Mouse (Mus musculus) kidney, adult 9 months (tissue): ENCODE results near the gene Eif4g3.
"Not testable (repeated sequence)": the region's sequence is repeated elsewhere in the genome, so short reads cannot be mapped to it uniquely, and the experiment has no call there.

Source experiments
- DNase-seq: peaks from one replicate; pipeline ENCODE4 v3.0.0; 2022

Eif4g3 gene

DNA sequence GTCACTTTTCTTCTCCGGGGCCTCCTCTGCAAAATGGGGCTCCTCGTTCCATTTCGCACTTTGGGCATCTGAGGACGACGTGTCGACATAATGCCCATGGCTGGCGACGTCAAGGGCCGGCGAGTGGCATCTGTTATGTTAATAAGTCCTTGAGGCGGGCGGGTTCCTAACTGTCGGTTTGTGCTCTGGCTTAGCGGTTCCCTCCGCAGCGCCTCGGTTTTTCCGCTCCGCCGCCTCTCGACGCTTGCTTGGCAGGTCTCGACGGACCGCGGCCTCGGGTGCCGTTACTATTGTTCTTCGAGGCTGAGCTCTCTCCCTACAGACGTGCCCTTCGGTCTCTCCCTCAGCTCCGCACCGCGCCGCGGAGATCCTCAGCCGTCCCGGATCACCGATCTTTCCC is at the start of gene Eif4g3:
Eif4g3 (plus strand) TSS at position 133 of the 400 bp plus-strand sequence.
- no peak for DNase-seq

DNA sequence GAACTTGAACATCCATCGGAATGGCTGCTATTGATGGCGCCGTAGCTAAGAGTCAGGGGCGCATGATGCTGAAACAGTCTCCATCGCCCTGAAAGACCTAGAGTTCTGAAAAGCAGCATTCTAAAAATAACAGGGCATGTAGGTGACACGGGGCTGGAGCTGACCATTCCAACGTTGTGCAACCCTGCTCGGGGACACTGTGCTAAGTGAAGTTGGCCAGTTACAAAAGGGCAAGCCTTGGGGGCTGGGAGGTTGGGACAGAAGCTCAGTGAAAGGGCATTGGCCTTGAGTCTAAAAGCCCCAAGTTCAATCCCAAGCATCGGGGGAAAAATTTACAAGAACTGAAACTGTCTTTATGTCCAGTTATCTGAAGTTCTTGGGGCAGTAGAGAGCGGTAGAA is 49.3 kb upstream of the Eif4g3 start:
- DNase-seq = peak; percentile 27

DNA sequence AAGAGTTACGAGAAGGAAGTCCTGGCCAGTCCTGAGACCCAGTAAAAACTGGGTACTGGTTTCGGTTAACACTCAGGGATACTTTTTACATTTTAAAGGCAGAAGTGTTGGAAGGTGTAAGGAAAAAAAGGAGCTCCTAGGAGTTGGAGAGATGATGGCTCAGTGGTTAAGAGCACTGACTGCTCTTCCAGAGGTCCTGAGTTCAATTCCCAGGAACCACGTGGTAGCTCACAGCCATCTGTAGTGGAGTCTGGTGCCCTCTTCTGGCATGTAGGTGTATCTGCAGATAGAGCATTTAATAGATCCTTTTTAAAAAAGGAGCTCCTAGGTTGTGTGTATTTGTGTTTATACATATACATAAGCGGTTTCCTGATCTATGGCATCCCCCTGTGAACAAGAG is 47.4 kb upstream of the Eif4g3 start:
- no peak for DNase-seq

DNA sequence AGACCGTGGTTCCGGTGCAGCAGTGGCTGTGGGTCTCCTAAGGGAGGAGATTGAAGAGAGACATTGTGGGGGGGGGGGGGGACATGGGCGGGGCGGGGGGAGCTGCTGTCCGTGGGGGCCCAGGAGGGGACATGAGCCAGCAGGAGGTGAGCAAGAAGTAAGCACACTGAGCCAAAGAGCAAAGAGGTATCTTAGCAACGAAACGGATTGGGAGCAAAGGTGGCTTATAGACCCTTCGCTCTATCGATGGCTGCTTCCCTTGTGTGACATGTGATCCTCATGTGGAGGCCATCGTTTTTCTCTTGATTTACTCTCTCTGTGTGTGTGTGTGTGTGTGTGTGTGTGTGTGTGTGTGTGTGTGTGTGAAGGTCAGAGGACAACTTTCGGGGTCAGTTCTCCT is 46.4 kb upstream of the Eif4g3 start:
- DNase-seq = no peak

DNA sequence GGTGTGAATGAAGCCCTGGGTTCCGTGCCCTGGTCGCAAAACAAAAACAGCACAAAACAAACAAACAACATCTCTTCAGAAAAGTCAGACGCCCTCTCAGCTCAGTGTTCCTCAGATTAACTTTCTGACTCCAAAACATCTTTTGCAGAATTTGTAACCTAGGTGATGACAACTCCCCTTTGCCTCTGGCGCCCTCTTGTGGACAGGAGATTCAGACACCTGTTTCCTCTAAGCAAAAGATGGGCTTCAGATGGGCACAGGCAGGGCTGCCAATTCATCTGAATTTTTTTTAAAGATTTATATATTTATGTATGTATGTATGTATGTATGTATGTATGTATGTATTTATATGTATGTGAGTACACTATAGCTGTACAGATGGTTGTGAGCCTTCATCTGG is 40.0 kb upstream of the Eif4g3 start:
- peak; percentile 75 for DNase-seq

DNA sequence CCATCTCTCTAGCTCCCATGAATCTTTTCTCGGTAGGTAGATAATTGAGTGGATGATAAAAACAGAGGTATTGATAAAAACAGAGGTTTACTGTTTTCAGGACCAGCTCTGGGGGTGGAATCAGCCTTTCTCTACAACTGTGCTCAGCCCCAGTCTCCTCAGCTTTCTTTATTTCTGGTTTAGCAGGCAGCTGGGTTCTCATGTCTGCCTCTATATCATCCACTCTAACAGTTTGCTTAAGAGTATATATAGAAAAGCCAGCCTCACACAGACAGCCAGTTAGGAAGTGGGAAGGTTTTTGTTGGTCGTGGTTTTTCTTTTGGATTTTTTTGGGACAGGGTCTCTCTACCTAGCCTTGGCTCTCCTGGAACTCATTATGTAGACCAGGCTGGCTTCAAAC is 38.6 kb upstream of the Eif4g3 start:
- no peak for DNase-seq

DNA sequence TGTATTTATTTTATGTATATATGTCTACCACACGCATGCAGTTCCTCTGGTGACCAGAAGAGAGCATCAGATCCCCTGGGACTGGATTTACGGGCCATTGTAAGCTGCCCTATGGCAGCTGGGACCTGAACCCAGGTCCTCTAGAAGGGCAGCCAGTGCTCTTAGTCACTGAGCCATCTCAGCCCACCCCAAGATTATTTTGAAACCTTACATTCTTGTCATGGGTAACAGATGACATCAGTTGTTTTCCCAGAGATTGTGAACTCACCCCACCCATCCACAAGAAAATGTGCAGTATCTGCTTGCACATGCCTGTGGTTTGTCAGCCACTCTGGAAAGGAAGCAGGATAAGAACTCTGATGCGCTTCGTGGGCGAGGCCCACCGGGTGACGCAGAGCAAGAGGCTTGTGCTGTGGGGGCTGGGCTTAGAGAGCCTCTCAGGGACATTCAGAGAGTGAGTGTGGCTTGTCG is 37.9 kb upstream of the Eif4g3 start:
- DNase-seq = peak; percentile 43

DNA sequence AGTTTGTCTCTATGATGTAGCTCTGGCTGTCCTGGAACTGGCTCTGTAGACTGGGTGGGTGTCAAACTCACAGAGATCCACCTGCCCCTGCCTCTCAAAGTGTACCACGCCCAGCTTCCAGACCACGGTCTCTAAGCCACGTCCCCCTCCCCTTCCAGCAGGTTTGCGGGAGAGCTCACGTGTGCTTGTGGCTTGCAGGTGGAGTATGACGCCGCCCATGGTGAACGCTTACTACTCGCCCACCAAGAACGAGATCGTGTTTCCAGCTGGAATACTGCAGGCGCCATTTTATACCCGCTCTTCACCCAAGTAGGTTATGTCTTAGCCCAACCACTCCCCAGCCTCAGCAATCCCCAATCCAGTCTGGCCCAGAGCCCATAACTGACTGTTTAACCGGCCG is 36.6 kb upstream of the Eif4g3 start:
- no peak for DNase-seq

DNA sequence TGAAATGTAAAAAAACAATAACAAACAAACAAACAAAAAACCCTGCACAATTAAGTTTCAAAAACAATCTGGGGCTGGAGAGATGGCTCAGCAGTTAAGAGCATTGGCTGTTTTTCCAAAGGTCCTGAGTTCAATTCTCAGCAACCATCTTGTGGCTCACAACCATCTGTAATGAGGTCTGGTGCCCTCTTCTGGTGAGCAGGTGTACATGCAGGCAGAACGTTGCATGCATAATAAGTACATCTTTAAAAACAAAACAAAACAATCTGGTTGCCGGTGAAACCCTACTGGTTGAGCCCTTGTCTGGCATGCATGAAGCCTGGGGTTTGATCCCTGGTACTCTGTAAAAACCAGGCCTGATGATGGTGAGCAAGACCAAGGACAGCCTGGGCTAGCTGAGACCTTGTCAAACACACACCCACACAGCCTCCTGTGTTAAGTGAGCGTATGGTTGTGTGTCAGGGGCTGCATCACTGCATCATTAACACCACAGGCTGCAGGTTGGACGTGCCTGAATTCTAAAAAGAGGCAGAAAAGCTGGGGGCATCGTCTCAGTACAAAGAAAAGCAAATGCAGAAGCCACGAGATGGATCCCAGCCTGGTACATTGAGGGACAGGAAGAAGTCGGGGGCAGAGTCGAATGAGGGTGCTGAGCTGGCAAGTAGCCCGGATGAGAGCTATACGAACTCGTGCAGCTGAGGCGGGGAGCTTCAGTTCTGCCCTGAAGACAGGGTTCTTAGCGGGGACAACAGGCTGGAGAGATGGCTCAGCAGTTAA is 32.7 kb upstream of the Eif4g3 start:
- no peak for DNase-seq

DNA sequence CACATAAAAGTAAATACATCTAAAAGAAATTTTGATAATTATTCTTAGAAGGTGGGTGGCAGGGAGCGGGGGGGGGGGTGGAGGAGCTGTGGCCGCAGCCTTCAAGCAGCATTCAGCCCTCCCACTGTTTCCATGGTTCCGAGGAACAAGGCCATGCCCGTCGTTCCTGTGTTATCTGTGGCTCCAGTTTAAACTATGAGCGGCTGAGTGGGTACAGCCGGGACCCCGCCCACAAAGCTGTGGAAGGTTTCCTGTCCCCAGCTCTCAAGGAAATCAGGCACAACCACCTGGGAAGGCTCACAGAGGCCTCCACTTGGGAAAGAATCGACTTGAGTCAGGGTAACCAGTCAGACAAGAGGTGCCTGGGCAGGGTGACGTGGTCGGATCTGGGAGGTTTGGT is 32.1 kb upstream of the Eif4g3 start:
- no peak for DNase-seq

DNA sequence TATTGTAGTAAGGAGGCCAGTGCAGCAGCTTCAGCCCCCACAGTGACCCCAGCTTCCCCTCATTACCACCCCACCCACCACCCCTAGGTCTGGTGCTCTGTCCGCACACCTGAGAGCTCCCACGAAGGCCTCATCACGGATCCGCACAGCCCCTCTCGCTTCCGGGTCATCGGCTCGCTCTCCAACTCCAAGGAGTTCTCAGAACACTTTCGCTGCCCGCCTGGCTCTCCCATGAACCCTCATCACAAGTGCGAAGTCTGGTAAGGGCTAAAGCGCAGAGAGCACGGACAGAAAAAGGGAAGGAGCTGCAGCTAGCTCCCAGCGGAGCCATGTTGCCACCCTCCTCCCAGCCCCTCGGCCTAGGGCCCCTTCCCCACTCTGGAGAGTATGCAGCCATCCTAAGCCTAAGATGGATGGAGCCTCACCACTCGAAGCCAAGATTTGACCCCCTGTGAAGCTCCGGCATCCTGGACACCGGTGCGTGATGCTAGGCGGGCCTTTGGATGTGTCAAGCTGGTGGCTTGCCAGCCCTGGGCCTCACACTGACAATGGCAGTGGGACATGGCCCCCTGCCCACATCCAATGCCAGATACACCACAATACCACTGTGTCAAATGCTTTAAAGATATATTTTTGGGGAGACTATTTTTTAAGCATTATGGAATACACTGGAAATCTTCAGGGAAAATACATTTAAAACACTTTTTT is 30.0 kb upstream of the Eif4g3 start:
- DNase-seq = no peak

DNA sequence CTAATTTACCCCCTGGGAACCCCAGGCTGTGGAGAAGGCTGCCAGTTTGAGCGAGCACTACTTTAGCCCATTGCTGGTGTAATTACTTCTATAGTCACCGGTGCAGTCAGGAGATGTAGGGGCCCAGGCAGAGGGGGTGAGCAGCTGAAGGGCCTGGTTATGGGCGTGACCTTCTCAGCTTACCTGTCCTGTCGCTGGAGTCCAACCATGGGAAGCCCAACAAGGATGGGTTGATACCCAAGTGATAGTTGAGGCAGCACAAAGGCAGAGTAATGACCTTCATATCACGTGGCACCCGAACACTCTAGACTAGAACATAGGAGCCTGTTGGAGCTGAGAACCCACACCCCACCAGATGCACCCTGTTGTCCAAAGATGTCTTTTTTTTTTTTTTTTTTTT is 29.4 kb upstream of the Eif4g3 start:
- DNase-seq = no peak

DNA sequence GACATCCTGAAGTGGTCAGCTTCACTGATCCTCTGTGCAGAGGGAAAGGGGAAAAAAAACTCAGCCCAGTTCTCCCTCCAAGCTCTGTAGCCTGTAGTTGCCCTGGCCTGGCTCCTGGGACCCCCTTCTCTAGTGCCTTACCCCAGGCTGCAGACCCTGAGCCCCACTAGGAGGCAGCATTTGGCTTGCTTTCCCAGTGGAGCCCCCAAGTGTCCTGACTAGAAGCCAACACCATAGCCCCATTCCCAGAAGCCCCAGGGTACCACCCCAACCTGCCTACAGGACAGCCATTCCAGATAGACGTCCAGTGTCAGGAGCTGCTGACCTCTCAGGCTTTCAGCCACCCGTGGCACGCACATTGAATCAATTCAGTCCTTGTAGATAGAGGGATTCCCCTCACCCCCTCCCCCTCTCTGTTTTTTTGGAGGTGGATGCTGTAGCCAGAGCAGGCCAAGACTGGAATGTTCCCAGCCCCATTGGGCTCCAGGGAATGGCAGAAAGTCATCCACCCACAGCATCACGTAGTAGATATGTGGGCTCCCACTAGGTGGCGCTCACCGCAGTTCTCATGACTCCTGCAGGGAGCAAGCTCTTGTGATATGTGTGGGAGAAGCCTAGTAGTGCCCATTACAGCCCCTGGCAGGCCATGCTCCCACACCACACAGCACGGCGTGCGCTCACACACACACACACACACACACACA is 28.8 kb upstream of the Eif4g3 start:
- peak; percentile 86 for DNase-seq

DNA sequence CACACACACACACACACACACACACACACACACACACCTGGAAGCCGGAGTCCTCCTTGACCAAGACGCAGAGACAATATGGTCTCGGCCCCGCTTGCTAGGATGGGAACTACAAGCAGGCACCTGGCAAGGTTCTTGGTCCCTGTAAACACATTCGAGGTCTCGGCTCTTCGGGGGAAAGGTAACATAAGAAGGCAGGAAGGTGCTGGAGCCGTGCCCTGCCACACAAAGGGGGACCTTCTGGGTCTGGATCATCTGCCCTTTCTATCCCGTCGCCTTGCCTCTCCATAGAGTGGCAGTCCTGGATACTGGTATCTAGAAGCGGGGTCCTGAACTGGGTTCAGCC is 28.3 kb upstream of the Eif4g3 start:
- no peak for DNase-seq

DNA sequence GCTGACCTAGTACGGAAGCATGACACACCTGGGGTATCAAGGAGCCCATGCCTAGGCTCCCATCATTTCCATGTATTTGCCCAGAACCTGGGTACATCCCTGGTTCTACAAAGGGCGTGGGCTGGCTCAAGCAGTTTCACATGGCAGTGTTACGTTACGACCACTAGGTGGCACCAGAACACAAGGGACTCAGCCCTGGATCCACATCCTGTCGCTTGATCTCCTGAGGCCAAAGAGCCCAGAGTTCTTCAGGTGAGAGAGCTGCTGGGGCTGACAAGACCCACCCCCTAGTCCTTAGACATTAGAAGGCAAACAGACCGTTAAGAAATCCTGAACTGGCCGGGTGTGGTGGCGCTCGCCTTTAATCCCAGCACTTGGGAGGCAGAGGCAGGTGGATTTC is 24.6 kb upstream of the Eif4g3 start:
- peak; percentile 81 for DNase-seq

DNA sequence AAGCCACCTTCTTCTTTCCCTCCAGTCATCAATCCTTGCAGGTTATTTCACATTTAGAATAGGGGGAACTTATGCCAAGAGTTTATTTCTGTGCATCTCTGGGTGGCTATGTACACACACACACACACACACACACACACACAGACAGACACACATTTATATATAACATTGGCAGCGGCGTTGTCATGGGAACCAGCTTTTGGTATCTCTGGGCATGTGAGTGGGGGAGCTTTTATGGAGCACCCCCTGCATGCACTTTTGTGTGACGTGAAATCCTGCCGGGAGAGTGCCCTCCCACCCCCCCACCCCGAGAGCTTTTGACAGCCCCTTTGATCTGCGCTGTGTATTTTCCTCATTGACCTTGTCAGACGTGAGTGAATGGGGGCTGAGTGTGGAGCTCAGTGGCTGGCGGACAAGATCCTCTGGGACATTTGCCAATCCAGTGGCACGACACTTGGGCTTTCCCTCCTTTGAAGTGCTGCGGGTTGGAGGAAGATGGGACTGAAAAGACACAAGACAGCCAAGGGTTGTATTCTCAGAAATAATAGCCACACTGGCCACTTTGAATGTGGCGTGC is 22.1 kb upstream of the Eif4g3 start:
- DNase-seq = not testable (repeated sequence)

DNA sequence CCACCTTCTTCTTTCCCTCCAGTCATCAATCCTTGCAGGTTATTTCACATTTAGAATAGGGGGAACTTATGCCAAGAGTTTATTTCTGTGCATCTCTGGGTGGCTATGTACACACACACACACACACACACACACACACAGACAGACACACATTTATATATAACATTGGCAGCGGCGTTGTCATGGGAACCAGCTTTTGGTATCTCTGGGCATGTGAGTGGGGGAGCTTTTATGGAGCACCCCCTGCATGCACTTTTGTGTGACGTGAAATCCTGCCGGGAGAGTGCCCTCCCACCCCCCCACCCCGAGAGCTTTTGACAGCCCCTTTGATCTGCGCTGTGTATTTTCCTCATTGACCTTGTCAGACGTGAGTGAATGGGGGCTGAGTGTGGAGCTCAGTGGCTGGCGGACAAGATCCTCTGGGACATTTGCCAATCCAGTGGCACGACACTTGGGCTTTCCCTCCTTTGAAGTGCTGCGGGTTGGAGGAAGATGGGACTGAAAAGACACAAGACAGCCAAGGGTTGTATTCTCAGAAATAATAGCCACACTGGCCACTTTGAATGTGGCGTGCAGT is 17.9 kb upstream of the Eif4g3 start:
- not testable (repeated sequence) for DNase-seq

DNA sequence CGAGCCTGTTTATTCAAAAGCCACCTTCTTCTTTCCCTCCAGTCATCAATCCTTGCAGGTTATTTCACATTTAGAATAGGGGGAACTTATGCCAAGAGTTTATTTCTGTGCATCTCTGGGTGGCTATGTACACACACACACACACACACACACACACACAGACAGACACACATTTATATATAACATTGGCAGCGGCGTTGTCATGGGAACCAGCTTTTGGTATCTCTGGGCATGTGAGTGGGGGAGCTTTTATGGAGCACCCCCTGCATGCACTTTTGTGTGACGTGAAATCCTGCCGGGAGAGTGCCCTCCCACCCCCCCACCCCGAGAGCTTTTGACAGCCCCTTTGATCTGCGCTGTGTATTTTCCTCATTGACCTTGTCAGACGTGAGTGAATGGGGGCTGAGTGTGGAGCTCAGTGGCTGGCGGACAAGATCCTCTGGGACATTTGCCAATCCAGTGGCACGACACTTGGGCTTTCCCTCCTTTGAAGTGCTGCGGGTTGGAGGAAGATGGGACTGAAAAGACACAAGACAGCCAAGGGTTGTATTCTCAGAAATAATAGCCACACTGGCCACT is 13.7 kb upstream of the Eif4g3 start:
- DNase-seq = not testable (repeated sequence)

DNA sequence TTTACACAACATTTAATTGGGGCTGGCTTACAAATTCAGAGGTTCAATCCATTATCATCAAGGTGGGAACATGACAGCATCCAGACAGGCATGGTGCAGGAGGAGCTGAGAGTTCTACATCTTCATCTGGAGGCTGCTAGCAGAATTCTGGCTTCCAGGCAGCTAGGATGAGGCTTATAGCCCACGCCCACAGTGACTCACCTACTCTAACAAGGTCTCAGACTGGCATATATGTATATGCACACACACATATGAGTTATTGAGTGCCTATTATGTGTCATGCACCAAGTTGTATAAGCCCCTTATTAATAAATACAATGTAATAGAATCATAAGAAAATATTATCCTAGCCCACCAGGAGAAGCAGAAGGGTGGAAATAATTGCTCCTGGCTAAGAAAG is 10.0 kb upstream of the Eif4g3 start:
- DNase-seq = no peak

DNA sequence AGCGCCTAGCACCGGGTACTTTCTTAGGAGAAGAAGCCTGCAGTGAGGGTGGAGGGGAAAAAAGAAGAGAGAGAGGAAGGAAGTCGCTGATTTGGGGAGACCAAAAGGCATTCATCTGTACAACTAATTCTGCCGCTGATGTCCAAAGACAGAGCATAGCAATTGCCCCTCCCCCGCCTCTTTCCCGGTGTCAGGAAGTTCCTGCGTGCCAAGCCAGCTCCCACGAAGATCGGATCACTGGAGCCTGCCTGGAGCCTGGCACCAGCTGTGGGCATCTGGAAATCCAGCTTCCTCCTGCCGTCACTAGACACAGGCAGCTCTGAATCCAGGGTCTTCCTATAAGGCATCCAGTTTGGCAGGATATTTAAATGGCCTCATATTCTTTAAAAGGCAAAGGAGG is 8.6 kb upstream of the Eif4g3 start:
- DNase-seq = peak; percentile 52

DNA sequence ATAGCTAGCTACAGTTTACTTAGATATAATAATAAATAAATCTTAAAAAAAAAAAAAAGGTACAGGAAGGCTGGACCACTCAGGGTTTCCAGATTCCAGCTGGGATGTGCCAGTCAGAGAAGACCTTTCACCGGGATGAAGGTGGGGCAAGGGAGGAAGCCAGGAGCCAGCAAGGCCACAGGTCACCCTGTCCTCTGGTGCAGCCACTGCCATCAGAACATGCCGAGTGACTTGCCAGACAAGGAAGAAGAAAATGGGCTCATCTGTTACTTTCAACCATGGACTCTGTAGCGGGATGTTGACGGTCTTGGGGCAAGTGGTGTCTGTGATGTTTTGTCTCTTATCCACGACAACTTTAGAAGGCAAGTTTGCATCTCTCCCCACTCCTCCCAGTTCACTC is 8.1 kb upstream of the Eif4g3 start:
- no peak for DNase-seq

DNA sequence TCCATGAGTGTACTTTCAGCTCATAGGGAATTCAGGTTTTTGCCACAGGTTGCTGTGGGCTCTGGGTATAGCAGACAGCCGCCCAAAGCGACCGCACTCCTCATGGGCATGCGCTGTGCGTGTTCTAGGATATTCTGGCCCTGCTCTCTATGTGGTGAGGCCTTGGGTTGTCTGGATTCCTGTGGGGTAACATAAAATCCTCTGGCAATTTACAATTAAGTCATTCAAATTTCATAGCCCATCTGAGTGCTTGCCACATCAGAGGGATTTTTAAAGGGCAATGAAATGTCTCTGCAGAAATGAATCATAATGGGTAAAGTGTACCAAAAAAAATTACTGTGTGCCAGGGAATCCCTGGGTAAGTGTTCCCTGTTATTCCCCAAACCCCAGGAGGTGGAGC is 3.4 kb upstream of the Eif4g3 start:
- no peak for DNase-seq

DNA sequence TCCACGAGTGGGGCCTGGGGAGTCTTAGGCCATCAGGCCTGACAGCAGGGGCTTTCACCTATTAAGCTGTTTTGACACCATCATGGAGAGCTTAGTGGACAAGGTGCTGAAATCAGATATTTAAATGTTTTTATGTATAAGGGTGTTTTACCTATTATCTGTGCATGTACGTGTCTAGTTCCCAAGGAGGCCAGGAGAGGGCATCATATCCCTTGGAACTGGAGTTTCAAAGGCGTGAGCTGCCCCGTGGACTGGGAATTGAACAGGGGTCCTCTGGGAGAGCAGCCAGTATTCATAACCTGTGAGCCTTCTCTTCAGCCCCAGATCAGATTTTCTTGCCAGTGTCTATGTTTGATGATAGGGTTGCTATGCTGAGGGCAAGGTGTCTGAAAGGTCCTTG is 2.4 kb upstream of the Eif4g3 start:
- no peak for DNase-seq
